19 mouse cellular contexts compared by ENCODE assay signal in the genomic region with DNA sequence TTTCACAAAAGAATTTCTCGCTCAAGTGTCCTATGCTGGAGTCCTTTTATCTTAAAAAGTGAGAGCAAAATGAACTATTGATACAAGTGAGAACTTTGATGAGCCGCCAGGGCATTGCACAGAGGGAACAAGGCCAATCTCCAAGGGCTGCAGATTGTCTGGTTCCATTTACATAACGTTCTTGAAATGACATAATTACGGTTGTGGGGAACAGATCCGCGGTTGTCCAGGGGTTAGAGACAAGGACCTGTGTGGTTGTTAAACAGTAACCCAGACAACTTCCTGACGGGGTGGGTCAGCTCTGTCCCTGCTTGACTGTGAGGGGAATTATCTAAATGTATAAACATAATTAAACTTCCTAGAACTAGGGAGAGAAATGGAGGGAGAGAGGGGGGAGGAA.
DNase-seq lines count a peak whose midpoint lies in the region; ATAC-seq lines count a peak whose summit lies in the region.
"Had no signal": no experiment of that assay in that cellular context is flagged by ENCODE, and none has a peak within 500 bp of the region (broad histone marks: within the 10 kb centered on the region; RNA-seq: fewer than 3 reads in every experiment).

No protein-coding gene starts in this region.

- no peaks in the 10 kb centered on the region for H3K27me3 ChIP-seq in embryonic facial prominence, embryonic 11.5 days (ENCODE audit: control insufficient read depth, insufficient read depth, low read length)
- H3K27me3 ChIP-seq: forebrain, embryonic 15.5 days; limb, embryonic 13.5 days had no signal

- H3K27ac ChIP-seq in embryonic facial prominence, embryonic 11.5 days (replicated peaks; ENCODE audit: low read depth, low read length): no peak overlapping the region
- H3K27ac ChIP-seq: forebrain, embryonic 15.5 days; hindbrain, postnatal 0 days; limb, embryonic 13.5 days; liver, embryonic 14.5 days had no signal

- no peak overlapping the region for H3K4me2 ChIP-seq in embryonic facial prominence, embryonic 11.5 days (ENCODE audit: low read depth, low read length)
- H3K4me2 ChIP-seq: forebrain, embryonic 15.5 days; heart, embryonic 11.5 days; limb, embryonic 13.5 days had no signal

- ATAC-seq in embryonic facial prominence, embryonic 11.5 days (replicated peaks; ENCODE audit: insufficient number of reproducible peaks, low FRiP score, low TSS enrichment, low read depth): no peak
- ATAC-seq: forebrain, embryonic 15.5 days; hindbrain, postnatal 0 days had no signal

- no peaks in the 10 kb centered on the region for H3K4me1 ChIP-seq in embryonic facial prominence, embryonic 11.5 days (ENCODE audit: control insufficient read depth, insufficient read depth, low read length)
- H3K4me1 ChIP-seq: limb, embryonic 13.5 days had no signal

- 42% methylated on average over 7 of the region's 7 CpGs for WGBS in embryonic facial prominence, embryonic 11.5 days

- no peak overlapping the region for H3K4me3 ChIP-seq in embryonic facial prominence, embryonic 11.5 days (ENCODE audit: low read depth, low read length)
- H3K4me3 ChIP-seq: forebrain, embryonic 15.5 days; limb, embryonic 13.5 days had no signal

- no peak overlapping the region for H3K9ac ChIP-seq in embryonic facial prominence, embryonic 11.5 days (replicated peaks; ENCODE audit: low read length)
- H3K9ac ChIP-seq: forebrain, embryonic 15.5 days; limb, embryonic 13.5 days; liver, embryonic 14.5 days had no signal

- peak; percentile 2 for DNase-seq in kidney, adult 9 months
- DNase-seq in kidney, postnatal 25 days: no peak
- DNase-seq in ovary, postnatal 36 days (ENCODE audit: low spot score): peak; percentile 9
- no peak for DNase-seq in ovary, postnatal 14 days (ENCODE audit: low spot score)
- DNase-seq in embryonic facial prominence, embryonic 11.5 days (ENCODE audit: low spot score): peak; percentile 27
- peak; percentile 5 for DNase-seq in lung, postnatal 25 days (ENCODE audit: low spot score)
- DNase-seq in adrenal gland, adult 2 months: no peak
- DNase-seq in MN1 (ENCODE audit: low spot score): no peak
- DNase-seq: adrenal gland, postnatal 25 days; cerebellum, adult 11-12 months; cerebellum, postnatal 14 days; gastrocnemius, postnatal 10 days; kidney, adult 18-20 months; kidney, postnatal 14 days had no signal

- no peaks in the 10 kb centered on the region for H3K36me3 ChIP-seq in embryonic facial prominence, embryonic 11.5 days (replicated peaks; ENCODE audit: control insufficient read depth, insufficient read depth, low read depth, low read length)
- H3K36me3 ChIP-seq: forebrain, embryonic 15.5 days; limb, embryonic 13.5 days had no signal

- no peaks in the 10 kb centered on the region for H3K9me3 ChIP-seq in embryonic facial prominence, embryonic 11.5 days (replicated peaks; ENCODE audit: control insufficient read depth, low read length)
- H3K9me3 ChIP-seq: forebrain, embryonic 15.5 days had no signal

Comparison
In these comparisons a context has a peak if more than half of its experiments do, and no peak if none do; other contexts are left out.
1. DNase-seq: peak in kidney, adult 9 months (single experiment), ovary, postnatal 36 days (single experiment), embryonic facial prominence, embryonic 11.5 days (single experiment) and lung, postnatal 25 days (single experiment); none in kidney, postnatal 25 days (0 of 2), ovary, postnatal 14 days (single experiment), adrenal gland, adult 2 months (single experiment) and MN1 (single experiment).